Mouse (Mus musculus) brown adipose tissue, adult 24 weeks (tissue): ENCODE results near the gene Oard1. TPM values are rescaled to one million over a fixed set of nuclear protein-coding genes. Genes with fewer than 3 reads are reported as not detected.

Experiments used
- H3K27ac ChIP-seq: fragments of 200-500 bp; replicated peaks from 2 replicates; pipeline ENCODE4 v1.5.1; 2012; ENCODE audit warnings: low read depth, mild to moderate bottlenecking, low read length
- H3K4me1 ChIP-seq: fragments of 200-500 bp; 2 replicates; pipeline ENCODE4 v1.6.1; 2012; ENCODE audit warnings: low read length, mixed read lengths; ENCODE audit not compliant: control insufficient read depth, insufficient read depth, insufficient read length
- H3K4me3 ChIP-seq: fragments of 200-500 bp; 2 replicates; pipeline ENCODE4 v1.5.1; 2012; ENCODE audit warnings: low read depth, mild to moderate bottlenecking, low read length, moderate library complexity; ENCODE audit not compliant: insufficient read depth
- polyA plus RNA-seq: library from polyadenylated mRNA; stranded (reverse); fragments of >200 nt; gene quantifications from 2 replicates; pipeline ENCODE4 v1.2.4, GENCODE M21; 2012; ENCODE audit not compliant: missing spikeins, insufficient read depth, insufficient read length

Gene Oard1
- polyA plus RNA-seq, 1 experiment: 34.0 TPM

DNA sequence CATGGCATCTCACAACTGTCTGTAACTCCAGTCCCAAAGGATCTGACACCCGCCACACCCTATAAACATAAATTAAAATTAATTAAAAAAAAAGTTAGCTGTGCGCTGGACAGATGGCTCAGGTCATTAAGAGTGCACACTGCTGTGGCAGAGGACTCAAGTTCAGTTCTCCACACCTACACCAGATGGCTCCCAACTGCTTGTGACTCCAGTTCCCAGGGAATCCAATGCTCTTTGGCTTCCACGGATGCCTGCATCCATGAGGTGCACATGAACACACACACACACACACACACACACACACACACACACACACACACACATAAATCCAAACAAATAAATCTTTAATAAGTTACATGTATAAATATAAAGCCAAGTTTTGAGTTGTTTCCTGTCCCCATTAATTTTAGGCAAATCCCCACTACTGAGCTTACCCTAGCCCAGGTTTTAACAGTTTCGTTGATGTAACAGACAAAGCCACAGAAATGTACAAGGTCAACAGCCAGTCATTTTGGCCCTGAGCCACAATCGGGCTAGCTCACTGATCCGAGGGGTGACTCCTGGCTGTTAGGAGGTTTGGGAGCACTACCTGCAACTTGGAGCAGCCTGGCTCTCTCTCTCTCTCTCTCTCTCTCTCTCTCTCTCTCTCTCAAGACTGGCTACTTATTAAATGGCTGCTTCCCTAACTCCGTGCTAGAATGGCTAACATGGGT, 33.1 kb downstream of the Oard1 start:
- Histone ChIP-seq H3K4me1 (no peaks in the 10 kb centered on the region), H3K27ac (no peak overlapping the region), H3K4me3 (no peak overlapping the region)

- Histone ChIP-seq H3K4me1 (no peaks in the 10 kb centered on the region), H3K4me3 (no peak overlapping the region), H3K27ac (no peak overlapping the region)
Observed at GRCm38 (mm10) chr17:48443542-48444145, 33.8 kb downstream of the Oard1 start.

DNA sequence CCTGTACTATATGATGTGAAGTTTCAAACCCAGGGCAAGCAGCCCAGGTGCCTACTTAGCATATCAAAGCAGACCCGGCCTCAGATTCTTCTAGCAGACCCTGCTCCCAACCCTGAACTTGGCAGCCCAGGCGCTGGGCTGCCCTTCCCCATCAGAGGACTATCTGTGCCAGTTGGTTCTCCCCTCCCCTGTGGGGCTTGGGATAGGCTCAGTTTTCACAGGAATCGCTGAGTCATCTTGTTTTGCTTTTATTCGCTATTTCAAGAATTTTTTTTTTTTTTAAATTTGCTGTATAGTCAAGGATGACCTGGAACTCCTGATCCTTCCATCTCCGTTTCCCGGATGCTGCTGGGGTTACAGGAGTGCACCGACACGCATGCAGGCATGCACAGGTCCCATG, 37.9 kb downstream of the Oard1 start:
- Histone ChIP-seq H3K4me3 (no peak overlapping the region), H3K4me1 (no peaks in the 10 kb centered on the region), H3K27ac (no peak overlapping the region)

GRCm38 (mm10) chr17:48450666-48451352, 41.0 kb downstream of the Oard1 start:
- Histone ChIP-seq H3K4me3 (no peak overlapping the region), H3K4me1 (no peaks in the 10 kb centered on the region), H3K27ac (no peak overlapping the region)

DNA sequence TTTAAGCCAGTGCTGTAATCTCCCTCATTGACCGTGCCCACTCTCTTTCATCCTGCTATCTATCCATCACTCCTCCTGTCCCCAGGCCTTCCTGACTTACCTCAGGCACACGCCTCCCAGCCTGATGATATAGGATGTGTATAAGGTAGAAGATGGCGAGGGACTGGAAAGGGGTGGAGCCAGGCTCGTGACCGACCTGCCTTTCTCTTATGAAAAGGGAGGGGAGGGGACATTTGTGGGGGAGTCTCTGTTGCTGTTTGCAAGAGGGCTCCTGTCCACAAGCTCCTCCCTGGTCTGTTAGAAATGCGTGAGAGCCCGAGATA, 41.5 kb downstream of the Oard1 start, which contains the start of gene Tspo2:
Tspo2 (minus strand) TSS at position 170 of the 323 bp plus-strand sequence.
- Histone ChIP-seq H3K4me1 (no peaks in the 10 kb centered on the region), H3K27ac (no peak within 1 kb of the TSS), H3K4me3 (no peak within 1 kb of the TSS)

- Histone ChIP-seq H3K27ac (no peak overlapping the region), H3K4me1 (no peaks in the 10 kb centered on the region), H3K4me3 (no peak overlapping the region)
Observed at GRCm38 (mm10) chr17:48451753-48452444, 42.1 kb downstream of the Oard1 start.

- Histone ChIP-seq H3K4me3 (no peak overlapping the region), H3K27ac (no peak overlapping the region), H3K4me1 (no peaks in the 10 kb centered on the region)
Observed at GRCm38 (mm10) chr17:48453489-48453888, 43.7 kb downstream of the Oard1 start.

DNA sequence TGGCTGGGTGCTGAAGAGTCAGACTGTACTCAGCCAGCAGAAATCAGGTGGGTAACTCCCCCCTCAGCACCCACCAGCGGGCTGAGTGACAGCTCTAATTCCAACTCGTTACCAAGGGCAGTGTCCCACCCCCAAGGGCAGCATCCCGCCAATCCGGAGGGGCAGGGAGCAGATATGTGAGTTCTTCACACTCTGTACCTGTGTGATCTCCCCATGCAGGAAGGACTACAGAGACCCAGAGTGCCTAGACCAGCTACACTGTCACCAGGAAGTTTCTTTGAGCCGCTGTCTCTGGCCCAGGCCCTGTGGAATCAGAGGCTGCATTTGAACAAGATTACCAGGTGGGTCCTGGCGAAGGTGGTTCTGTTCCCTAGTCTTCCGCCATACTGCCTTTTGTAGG, 44.4 kb downstream of the Oard1 start:
- Histone ChIP-seq H3K4me3 (no peak overlapping the region), H3K27ac (no peak overlapping the region), H3K4me1 (no peaks in the 10 kb centered on the region)

DNA sequence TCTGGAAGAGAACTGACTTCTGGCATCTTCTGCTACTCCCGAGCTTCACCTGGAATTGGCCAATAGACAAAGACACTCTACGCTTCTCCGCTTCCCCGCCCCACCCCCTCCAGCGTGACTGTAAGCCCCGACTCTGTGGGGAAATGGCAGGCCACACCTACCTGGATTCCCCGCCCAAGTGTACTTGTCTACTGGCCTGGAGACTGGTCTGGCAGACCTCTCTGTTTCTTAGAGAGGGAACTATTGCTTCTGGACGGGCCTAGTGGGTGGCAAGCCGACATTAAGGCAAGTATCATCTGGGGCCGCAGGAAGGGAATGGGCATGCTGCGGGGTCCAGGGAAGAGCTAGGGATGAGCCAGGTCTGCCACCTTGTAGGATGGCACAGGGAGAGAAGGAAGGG, 44.9 kb downstream of the Oard1 start, which contains the start of gene Unc5cl:
Unc5cl (plus strand) TSS at position 214 of the 400 bp plus-strand sequence.
- H3K27ac ChIP-seq: no peak within 1 kb of the TSS
- H3K4me1 ChIP-seq: no peaks in the 10 kb centered on the region
- H3K4me3 ChIP-seq: no peak within 1 kb of the TSS

DNA sequence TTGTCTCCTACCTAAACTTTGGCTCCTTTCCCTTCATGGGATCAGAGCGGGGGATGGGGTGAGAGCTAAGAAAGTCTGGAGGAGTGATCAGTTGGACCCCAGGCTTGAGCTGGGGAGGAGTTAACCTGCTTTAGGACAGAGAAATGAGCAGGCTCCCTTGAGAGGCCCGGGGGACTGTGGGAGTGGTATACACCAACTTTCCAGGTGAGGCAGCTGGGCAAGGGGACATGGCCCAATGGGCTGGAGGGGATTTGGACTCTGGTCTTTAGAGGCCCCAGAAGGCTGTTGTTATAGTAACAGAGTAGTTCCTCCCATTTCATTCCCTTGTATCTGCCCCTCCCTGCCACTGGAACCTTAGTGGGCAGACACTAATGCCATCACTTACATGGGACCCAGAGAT, 46.1 kb downstream of the Oard1 start:
- Histone ChIP-seq H3K27ac (no peak overlapping the region), H3K4me1 (no peaks in the 10 kb centered on the region), H3K4me3 (no peak overlapping the region)

DNA sequence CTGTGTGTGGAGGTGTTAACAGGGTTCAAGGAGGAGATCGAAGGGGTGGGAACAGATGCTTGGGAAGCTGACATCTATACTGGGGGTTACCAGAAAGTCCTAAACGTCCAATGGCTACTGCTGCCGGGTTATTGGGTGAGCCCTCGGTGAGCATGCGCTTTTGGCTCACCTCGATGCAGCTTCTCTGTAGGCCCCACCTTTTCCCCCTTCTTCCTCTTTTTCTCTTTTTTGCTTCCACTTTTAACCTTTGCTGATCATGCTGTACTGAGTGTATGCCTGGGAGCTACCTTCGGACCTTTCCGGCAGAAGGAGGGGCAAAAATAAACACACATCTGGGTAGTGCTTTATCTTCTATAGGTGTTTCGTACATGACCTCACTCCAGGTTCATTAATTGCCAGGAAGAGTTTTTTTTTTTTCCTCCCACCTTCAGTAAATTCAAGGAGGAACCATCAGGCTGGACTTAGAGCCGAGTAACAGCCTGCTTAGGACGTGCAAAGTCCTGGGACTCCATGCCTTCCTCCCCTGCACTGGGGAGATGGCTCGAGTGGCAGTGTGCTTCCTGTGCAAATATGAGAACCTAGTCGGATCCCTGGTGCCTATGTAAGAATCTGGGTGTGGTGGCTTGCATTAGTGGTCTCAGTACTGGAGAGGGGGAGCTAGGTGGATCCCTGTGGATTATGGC, 48.3 kb downstream of the Oard1 start:
- Histone ChIP-seq H3K27ac (no peak overlapping the region), H3K4me1 (no peaks in the 10 kb centered on the region), H3K4me3 (no peak overlapping the region)

DNA sequence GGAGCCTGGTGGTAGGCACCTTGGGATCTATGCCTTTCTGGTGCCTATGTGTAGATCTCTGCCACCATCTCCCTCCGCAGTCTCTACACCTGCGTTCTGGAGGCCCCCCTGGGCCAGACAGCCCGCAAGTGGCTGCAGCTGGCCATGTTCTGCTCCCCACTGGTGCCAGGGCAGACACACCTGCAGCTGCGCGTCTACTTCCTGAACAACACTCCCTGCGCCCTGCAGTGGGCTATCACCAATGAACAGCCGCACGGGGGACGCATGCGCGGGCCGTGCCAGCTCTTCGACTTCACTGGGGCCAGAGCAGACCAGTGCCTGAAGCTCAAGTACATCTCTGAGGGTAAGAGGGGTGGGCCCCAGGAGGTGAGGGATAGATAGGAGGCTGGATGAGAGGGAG, 52.3 kb downstream of the Oard1 start:
- Histone ChIP-seq H3K4me1 (no peaks in the 10 kb centered on the region), H3K27ac (no peak overlapping the region), H3K4me3 (no peak overlapping the region)

GRCm38 (mm10) chr17:48463391-48463790, 53.6 kb downstream of the Oard1 start:
- Histone ChIP-seq H3K4me3 (no peak overlapping the region), H3K27ac (no peak overlapping the region), H3K4me1 (no peaks in the 10 kb centered on the region)
